Mouse (Mus musculus): Measurements from ENCODE around the gene Bcl2. TPM values are rescaled to one million over a fixed set of nuclear protein-coding genes. Genes with fewer than 3 reads are reported as not detected.

The Bcl2 gene
- total RNA-seq, 1 experiment = 0.98 TPM

DNA sequence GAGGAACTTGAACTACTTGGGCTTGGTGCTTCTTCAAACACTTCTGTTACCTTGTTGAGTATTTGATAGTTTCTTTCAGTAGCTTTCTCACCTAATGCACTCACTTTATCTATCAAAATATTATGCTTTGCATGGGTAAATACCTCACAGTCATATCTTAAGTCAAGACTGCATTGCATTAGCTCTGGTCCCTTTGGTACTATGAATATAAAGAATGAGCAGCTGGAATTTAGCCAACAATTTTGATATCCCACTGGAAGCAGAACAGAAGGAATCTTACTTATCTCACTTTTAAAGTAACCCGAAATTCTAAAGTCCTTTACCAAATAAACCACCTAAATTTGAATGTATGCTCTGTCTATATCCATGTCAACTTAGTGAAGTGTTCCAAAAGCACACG lies 83.1 kb downstream of the Bcl2 start:
- DNase-seq (ENCODE audit: low read depth, low spot score) = no peak
- H3K4me3 ChIP-seq (ENCODE audit: insufficient read depth in 1 of 2, low read depth in 1 of 2, low read length in 2 of 2, poor library complexity in 1 of 2, severe bottlenecking in 1 of 2) = no peak overlapping the region
- H3K27ac ChIP-seq (ENCODE audit: insufficient read depth, low read depth, low read length, poor library complexity, severe bottlenecking) = no peak overlapping the region
- no peaks in the 10 kb centered on the region for H3K36me3 ChIP-seq (ENCODE audit: control insufficient read depth, insufficient read depth, low read length, poor library complexity, severe bottlenecking)
- H3K9ac ChIP-seq (ENCODE audit: insufficient read depth, low read depth, low read length, poor library complexity, severe bottlenecking) = no peak overlapping the region
- no peak for TF ChIP-seq CHD2 (IDR thresholded peaks at IDR 0.05; ENCODE audit: low read depth, low read length)
- TF ChIP-seq ZC3H11A (IDR thresholded peaks at IDR 0.05; ENCODE audit: borderline replicate concordance, low read depth, low read length) = no peak
- no peak for TF ChIP-seq MAFK (IDR thresholded peaks at IDR 0.05; ENCODE audit: insufficient read depth, low read depth, low read length)
- TF ChIP-seq HCFC1 (IDR thresholded peaks at IDR 0.05; ENCODE audit: borderline replicate concordance, insufficient read depth, low read length) = no peak
- TF ChIP-seq ZNF384 (IDR thresholded peaks at IDR 0.05; ENCODE audit: low read depth, low read length) = no peak
- in situ Hi-C loops (cut with MboI; ENCODE audit: low sequenced_read_pairs in 2 of 2, unreplicated experiment in 2 of 2) = no loop called here
- no peaks in the 10 kb centered on the region for H3K9me3 ChIP-seq (ENCODE audit: control insufficient read depth, insufficient read depth, low read depth, low read length)
- H3K4me1 ChIP-seq (ENCODE audit: control insufficient read depth in 2 of 2, insufficient read depth in 2 of 2, low read length in 2 of 2, poor library complexity in 1 of 2) = no peaks in the 10 kb centered on the region

DNA sequence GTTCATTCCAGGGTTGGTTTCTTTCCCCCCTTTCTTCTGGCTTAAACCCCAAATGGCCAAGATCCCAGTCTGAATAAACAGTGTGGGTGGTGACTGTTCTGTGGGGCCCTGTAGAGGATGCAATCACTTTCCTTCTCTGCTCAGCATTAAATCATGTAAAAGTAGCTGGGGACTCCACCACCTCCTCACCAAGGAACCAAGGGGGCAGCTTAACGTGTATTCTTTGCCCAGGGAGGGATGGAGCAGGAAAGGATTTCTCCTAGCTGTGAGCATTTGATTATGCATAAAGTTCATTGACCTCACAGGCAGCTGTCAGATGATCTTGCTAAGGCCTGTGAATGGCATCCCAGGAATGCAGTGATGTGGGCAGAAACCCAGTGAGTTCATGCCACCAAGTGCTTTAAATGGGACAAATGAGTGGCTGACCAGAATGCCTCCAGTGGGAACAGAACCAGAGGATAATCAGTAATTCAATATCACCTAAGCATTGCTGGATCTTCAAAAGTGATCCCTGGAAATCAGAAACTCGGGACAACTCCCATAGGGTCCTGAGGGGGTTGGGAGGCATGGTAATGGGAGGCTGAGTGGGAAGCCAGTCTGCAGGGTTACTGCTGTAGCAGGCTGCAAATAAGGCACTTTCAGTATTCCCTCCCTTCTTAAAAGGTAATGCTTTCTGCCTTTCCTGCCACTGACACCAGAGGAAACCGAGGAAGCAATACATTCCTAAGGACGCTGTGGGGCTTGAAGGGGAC lies 84.0 kb downstream of the Bcl2 start:
- DNase-seq (ENCODE audit: low read depth, low spot score) = no peak
- H3K9ac ChIP-seq (ENCODE audit: insufficient read depth, low read depth, low read length, poor library complexity, severe bottlenecking) = no peak overlapping the region
- no peak overlapping the region for H3K4me3 ChIP-seq (ENCODE audit: insufficient read depth in 1 of 2, low read depth in 1 of 2, low read length in 2 of 2, poor library complexity in 1 of 2, severe bottlenecking in 1 of 2)
- H3K9me3 ChIP-seq (ENCODE audit: control insufficient read depth, insufficient read depth, low read depth, low read length) = no peaks in the 10 kb centered on the region
- no peaks in the 10 kb centered on the region for H3K36me3 ChIP-seq (ENCODE audit: control insufficient read depth, insufficient read depth, low read length, poor library complexity, severe bottlenecking)
- no peaks in the 10 kb centered on the region for H3K4me1 ChIP-seq (ENCODE audit: control insufficient read depth in 2 of 2, insufficient read depth in 2 of 2, low read length in 2 of 2, poor library complexity in 1 of 2)
- TF ChIP-seq HCFC1 (IDR thresholded peaks at IDR 0.05; ENCODE audit: borderline replicate concordance, insufficient read depth, low read length) (no peak), ZNF384 (IDR thresholded peaks at IDR 0.05; ENCODE audit: low read depth, low read length) (no peak), MAFK (IDR thresholded peaks at IDR 0.05; ENCODE audit: insufficient read depth, low read depth, low read length) (no peak), CHD2 (IDR thresholded peaks at IDR 0.05; ENCODE audit: low read depth, low read length) (no peak), ZC3H11A (IDR thresholded peaks at IDR 0.05; ENCODE audit: borderline replicate concordance, low read depth, low read length) (no peak)
- H3K27ac ChIP-seq (ENCODE audit: insufficient read depth, low read depth, low read length, poor library complexity, severe bottlenecking) = no peak overlapping the region
- in situ Hi-C loops (cut with MboI; ENCODE audit: low sequenced_read_pairs in 2 of 2, unreplicated experiment in 2 of 2) = no loop called here

DNA sequence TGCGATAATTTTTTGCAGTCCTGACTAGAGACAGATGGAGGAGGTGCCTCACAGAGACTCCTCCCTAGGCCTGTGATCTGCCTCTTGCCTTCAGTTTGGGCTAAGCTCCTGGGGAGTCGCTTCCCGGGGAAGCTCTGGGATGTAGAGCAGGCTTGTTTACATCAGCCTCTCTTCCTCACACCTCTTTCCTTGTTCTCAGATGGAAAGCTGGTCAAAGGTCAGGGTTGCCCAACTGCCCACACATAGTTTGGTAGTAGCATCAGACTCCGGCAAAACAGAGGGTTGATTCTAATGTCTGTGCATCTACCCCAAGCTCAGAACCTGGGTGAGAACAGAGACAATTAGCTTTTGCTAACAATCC lies 84.6 kb downstream of the Bcl2 start:
- H3K4me3 ChIP-seq (ENCODE audit: insufficient read depth in 1 of 2, low read depth in 1 of 2, low read length in 2 of 2, poor library complexity in 1 of 2, severe bottlenecking in 1 of 2) = no peak overlapping the region
- TF ChIP-seq CHD2 (IDR thresholded peaks at IDR 0.05; ENCODE audit: low read depth, low read length) (no peak), ZNF384 (IDR thresholded peaks at IDR 0.05; ENCODE audit: low read depth, low read length) (no peak), MAFK (IDR thresholded peaks at IDR 0.05; ENCODE audit: insufficient read depth, low read depth, low read length) (no peak), HCFC1 (IDR thresholded peaks at IDR 0.05; ENCODE audit: borderline replicate concordance, insufficient read depth, low read length) (no peak), ZC3H11A (IDR thresholded peaks at IDR 0.05; ENCODE audit: borderline replicate concordance, low read depth, low read length) (no peak)
- no peak overlapping the region for H3K9ac ChIP-seq (ENCODE audit: insufficient read depth, low read depth, low read length, poor library complexity, severe bottlenecking)
- no peak overlapping the region for H3K27ac ChIP-seq (ENCODE audit: insufficient read depth, low read depth, low read length, poor library complexity, severe bottlenecking)
- no peak for DNase-seq (ENCODE audit: low read depth, low spot score)
- no peaks in the 10 kb centered on the region for H3K9me3 ChIP-seq (ENCODE audit: control insufficient read depth, insufficient read depth, low read depth, low read length)
- in situ Hi-C loops (cut with MboI; ENCODE audit: low sequenced_read_pairs in 2 of 2, unreplicated experiment in 2 of 2) = no loop called here
- H3K4me1 ChIP-seq (ENCODE audit: control insufficient read depth in 2 of 2, insufficient read depth in 2 of 2, low read length in 2 of 2, poor library complexity in 1 of 2) = no peaks in the 10 kb centered on the region
- no peaks in the 10 kb centered on the region for H3K36me3 ChIP-seq (ENCODE audit: control insufficient read depth, insufficient read depth, low read length, poor library complexity, severe bottlenecking)

DNA sequence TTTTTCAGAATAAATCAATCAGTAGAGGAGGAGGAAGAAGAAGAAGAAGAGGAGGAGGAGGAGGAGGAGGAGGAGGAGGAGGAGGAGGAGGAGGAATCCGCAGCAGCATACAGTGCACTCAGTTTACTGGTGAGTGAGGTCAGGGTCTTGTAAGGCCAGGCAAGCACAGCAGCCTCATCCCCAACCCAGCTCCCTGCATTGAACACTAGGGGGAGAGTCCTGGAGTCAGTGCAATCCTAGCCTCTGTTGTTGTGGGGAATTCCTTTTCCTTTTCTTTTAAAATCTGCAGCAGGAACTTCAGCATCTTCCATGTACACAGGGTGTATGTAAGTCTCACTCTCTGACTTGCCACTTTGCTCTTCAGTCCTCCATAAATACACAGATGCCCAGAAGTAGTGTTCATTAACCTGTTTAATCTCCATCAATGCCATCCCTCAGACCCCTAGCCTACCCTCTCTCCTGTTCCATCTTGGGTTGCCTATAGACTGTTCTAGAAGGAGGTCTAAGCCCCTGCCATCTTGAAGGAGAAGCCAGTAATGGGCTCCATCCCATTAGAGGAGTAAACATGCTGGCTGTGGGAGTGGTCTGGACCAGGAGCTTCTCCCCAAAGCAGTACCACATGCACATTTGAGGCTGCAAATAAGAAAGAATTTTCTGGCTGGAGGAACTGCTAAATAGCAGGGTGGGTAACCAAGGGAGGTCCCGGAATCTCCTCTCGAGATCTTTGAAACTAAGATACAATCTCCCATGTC lies 85.2 kb downstream of the Bcl2 start:
- H3K9ac ChIP-seq (ENCODE audit: insufficient read depth, low read depth, low read length, poor library complexity, severe bottlenecking) = no peak overlapping the region
- no peak overlapping the region for H3K27ac ChIP-seq (ENCODE audit: insufficient read depth, low read depth, low read length, poor library complexity, severe bottlenecking)
- H3K4me3 ChIP-seq (ENCODE audit: insufficient read depth in 1 of 2, low read depth in 1 of 2, low read length in 2 of 2, poor library complexity in 1 of 2, severe bottlenecking in 1 of 2) = no peak overlapping the region
- H3K4me1 ChIP-seq (ENCODE audit: control insufficient read depth in 2 of 2, insufficient read depth in 2 of 2, low read length in 2 of 2, poor library complexity in 1 of 2) = no peaks in the 10 kb centered on the region
- no peaks in the 10 kb centered on the region for H3K36me3 ChIP-seq (ENCODE audit: control insufficient read depth, insufficient read depth, low read length, poor library complexity, severe bottlenecking)
- no peak for DNase-seq (ENCODE audit: low read depth, low spot score)
- TF ChIP-seq HCFC1 (IDR thresholded peaks at IDR 0.05; ENCODE audit: borderline replicate concordance, insufficient read depth, low read length) = no peak
- 0 out of 2 replicates have a peak, but pooled peaks have one; percentile 18 for TF ChIP-seq ZC3H11A (IDR thresholded peaks at IDR 0.05; ENCODE audit: borderline replicate concordance, low read depth, low read length)
- no peak for TF ChIP-seq CHD2 (IDR thresholded peaks at IDR 0.05; ENCODE audit: low read depth, low read length)
- H3K9me3 ChIP-seq (ENCODE audit: control insufficient read depth, insufficient read depth, low read depth, low read length) = no peaks in the 10 kb centered on the region
- in situ Hi-C loops (cut with MboI; ENCODE audit: low sequenced_read_pairs in 2 of 2, unreplicated experiment in 2 of 2) = no loop called here
